Mouse (Mus musculus): ENCODE measurements around the gene Rtp4. TPM values are rescaled to one million over a fixed set of nuclear protein-coding genes. Genes with fewer than 3 reads are reported as not detected.

The Rtp4 gene
- polyA plus RNA-seq, 1 experiment = 9.2 TPM

GRCm38 (mm10) chr16:23557669-23558068 lies 37.6 kb downstream of the Rtp4 start:
- no peak for DNase-seq (ENCODE audit: extremely low spot score in 1 of 2, low spot score in 1 of 2)

DNA sequence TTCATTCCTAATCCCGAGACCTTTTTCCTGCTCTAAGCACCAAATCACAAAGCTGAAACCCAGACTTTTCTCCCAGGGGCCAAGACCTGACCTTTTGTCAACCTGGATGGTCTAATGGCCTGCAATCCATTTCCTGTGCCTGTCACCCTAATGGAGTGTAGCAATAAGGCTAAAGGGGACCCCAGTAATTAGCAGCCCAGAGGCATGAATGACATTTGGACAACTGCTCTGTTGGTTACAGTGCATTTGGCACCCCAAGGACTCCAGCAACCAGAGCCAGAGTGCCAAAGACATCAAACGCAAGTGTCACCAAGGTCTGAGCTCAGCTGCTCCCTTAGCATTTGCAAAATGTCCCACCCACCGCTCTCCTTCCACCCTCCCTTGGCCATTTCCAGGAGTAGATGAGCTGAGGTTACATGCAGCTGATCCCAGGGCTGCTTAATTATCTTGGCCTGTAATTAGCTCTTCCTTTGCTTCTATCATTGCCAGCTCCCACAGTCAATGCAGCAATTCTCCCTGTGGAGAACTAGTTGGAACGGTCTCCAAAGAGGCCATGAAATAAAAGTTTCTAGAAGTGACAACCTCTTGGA lies 48.4 kb downstream of the Rtp4 start:
- DNase-seq (ENCODE audit: extremely low spot score in 1 of 2, low spot score in 1 of 2) = peak in 1 of 2 experiments; percentile 4

GRCm38 (mm10) chr16:23574561-23574960 lies 54.5 kb downstream of the Rtp4 start:
- no peak for DNase-seq (ENCODE audit: extremely low spot score in 1 of 2, low spot score in 1 of 2)

DNA sequence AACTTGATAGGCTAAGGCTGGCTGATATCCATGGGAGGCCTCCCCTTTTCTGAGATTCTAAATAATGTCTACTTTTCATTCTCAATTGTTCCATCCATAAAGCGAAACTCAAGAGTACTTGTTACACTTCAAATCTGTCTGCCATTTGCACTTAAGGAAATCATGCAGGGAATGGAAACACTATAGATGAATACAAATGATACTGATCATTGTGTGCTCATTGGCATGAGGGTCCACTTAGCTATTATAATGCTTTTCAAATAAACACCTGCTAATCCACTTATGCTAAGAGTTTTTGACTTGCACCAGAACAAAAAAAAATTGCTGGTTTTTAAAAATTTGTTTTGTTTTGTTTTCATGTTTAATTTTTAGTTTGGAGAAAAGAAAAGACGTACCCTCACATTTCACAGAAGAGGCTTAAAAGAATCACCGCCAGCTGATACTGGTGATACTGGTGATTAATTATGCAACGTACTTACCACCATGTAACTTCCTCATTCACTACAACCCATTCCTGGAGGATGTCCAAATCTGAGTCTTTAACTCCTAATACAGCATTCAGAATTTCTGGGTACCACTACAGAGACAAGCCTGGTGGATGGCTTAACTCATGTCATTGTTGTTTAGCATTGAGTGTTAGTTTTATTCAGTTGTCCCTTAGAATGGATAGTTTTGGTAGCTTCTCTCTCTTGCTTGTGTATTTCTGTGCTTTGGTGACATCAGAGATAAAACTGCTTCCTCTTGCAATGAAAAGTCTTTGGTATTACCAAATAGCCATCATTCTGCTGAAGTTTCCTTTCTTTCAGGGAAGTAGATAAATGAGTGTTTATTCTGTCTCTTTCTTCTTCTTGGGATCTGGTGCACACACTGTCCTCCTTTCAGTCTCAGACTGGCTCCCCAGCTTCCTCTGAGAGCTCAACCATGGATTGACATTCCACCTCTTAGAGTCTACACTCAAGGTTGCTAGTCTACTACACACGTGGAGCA lies 71.3 kb downstream of the Rtp4 start:
- DNase-seq (ENCODE audit: extremely low spot score in 1 of 2, low spot score in 1 of 2) = no peak

- no peak for DNase-seq (ENCODE audit: extremely low spot score in 1 of 2, low spot score in 1 of 2)
Measured at GRCm38 (mm10) chr16:23592501-23592900, 72.4 kb downstream of the Rtp4 start.

DNA sequence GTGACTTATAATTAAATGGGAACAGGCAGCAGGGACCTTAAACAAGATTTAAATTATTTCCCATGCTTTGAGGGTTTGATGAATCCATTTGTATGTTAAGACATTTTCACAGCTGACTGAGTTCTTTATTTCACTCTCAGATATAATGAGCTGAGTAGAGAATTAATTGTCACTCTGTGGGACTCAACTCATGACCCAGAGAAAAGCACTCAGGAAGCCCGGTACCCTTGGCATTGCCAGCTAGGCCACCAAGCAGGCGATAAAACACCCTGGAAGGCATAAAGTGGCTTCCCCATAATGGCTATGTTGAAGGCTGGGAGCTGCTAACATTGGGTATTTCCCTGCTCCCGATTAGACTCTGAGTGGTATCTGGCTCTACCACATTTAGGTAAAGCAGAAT lies 76.6 kb downstream of the Rtp4 start:
- no peak for DNase-seq (ENCODE audit: extremely low spot score in 1 of 2, low spot score in 1 of 2)

DNA sequence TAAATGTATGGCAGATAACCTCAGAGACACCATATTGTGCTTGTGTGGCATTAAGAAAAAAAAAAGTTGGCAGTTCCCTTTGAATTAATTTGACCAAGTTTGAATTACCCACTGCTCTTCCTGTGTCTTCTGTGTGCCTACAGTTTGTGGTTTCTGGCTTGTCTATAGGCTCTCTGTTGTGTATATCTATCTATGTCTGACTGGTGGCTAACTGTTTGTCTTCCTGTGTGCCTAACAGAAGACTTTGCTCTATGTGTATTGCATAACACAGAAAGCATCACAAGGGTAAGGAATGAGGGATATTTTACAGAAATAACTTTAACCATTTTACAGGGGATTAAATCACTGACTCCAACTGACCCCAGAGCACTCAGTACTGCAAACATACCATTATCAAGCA lies 77.9 kb downstream of the Rtp4 start:
- no peak for DNase-seq (ENCODE audit: extremely low spot score in 1 of 2, low spot score in 1 of 2)

- DNase-seq (ENCODE audit: extremely low spot score in 1 of 2, low spot score in 1 of 2) = no peak
Measured at GRCm38 (mm10) chr16:23606220-23606619, 86.1 kb downstream of the Rtp4 start.

- DNase-seq (ENCODE audit: extremely low spot score in 1 of 2, low spot score in 1 of 2) = no peak
Measured at GRCm38 (mm10) chr16:23606651-23607050, 86.6 kb downstream of the Rtp4 start.

- no peak for DNase-seq (ENCODE audit: extremely low spot score in 1 of 2, low spot score in 1 of 2)
Measured at GRCm38 (mm10) chr16:23607911-23608410, 87.9 kb downstream of the Rtp4 start.

- DNase-seq (ENCODE audit: extremely low spot score in 1 of 2, low spot score in 1 of 2) = peak in 1 of 2 experiments; percentile 26
Measured at GRCm38 (mm10) chr16:23609748-23610185, 89.7 kb downstream of the Rtp4 start.

DNA sequence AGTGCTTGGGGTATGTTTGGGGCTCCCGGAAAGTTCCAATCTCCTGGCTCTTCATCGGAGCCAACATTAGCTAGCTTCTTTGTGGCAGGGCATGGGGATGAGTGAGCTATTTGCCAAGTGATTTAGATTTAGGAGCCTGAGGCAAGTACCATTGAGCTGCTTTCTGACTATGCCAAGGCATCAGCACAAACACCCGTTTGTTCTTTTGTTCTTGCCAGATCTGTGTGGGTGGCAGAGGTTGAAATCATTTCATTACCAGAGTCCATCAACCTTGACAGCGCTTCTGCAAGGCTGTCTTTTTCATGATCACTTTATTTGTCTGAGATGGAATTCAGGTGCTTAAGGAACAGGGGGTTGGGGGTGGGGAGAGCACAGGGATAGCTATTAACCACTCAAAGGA lies 104.1 kb downstream of the Rtp4 start:
- DNase-seq (ENCODE audit: extremely low spot score in 1 of 2, low spot score in 1 of 2) = peak in 1 of 2 experiments; percentile 4

DNA sequence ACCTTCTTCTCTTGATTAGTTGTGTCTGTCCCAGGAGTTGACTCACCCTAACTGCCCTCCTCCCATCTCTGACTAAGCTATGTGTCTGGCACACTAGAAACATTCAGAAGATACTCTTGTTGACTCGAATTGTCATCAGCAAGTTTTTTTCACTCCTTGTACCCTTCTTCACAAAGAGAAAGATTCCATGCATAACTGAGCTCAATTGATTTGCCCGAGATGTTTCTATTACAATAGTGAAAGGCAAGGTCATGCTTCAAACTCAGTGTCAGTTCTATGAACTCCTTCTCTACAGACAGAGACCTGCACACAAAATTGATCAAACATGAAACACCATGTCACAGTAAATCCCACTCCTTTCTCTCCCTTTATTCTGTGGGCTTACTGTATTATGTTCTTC lies 111.4 kb downstream of the Rtp4 start:
- DNase-seq (ENCODE audit: extremely low spot score in 1 of 2, low spot score in 1 of 2) = no peak

GRCm38 (mm10) chr16:23632681-23633080 lies 112.6 kb downstream of the Rtp4 start:
- no peak for DNase-seq (ENCODE audit: extremely low spot score in 1 of 2, low spot score in 1 of 2)

- no peak for DNase-seq (ENCODE audit: extremely low spot score in 1 of 2, low spot score in 1 of 2)
Measured at GRCm38 (mm10) chr16:23653028-23653427, 132.9 kb downstream of the Rtp4 start.

DNA sequence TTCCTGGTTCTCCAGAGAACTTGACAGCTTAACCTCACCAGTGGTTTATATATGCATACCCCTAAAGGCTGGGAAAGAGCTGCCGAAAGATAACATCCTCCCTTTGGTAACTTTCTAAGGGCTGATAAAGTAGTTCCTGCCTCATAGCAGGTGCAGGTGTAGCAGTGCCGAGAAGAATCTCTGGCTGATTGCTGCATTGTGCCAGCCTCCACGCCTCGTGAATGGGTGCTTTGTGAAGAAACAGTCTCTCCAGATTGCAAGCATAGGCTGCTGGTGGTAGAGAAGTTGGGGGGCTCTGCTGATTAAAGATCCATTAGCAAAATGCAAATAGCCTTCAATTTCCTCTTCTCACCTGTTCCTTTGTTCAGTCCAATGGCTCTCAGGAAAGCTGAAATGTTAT lies 133.4 kb downstream of the Rtp4 start:
- no peak for DNase-seq (ENCODE audit: extremely low spot score in 1 of 2, low spot score in 1 of 2)

GRCm38 (mm10) chr16:23659597-23660531 lies 139.8 kb downstream of the Rtp4 start:
- no peak for DNase-seq (ENCODE audit: extremely low spot score in 1 of 2, low spot score in 1 of 2)

Measured in frontal cortex, adult 2 months (tissue).